Mouse (Mus musculus) heart, adult 18-20 months (tissue): ENCODE data around the gene Nup35. TPM values are rescaled to one million over a fixed set of nuclear protein-coding genes. Genes with fewer than 3 reads are reported as not detected.
A peak's percentile ranks its signal among the peaks of the same experiment; 100 is the strongest.

Source experiments
- DNase-seq, 2 experiments: peaks; one replicate each; pipeline ENCODE4 v3.0.0; 2021 to 2022; ENCODE audit warnings: mixed read lengths in 1 of 2
- long read RNA-seq, 2 experiments: library from polyadenylated mRNA; stranded (forward); transcript quantifications; one replicate each; pipeline ENCODE4 v2.0.0; 2021
- total RNA-seq, 2 experiments: library from RNA; stranded (reverse); gene quantifications; 2 replicates each; pipeline ENCODE4 v1.2.3; 2021

The Nup35 gene
- total RNA-seq, result 1 to 10 TPM; 7.1 to 8.3 TPM
- long read RNA-seq, experiment 1, partial matches to known transcripts, result 0 of 6 reads
- long read RNA-seq, experiment 1, other reads (novel, unspliced or antisense), result 2 of 6 reads
- long read RNA-seq, experiment 2, partial matches to known transcripts, result 1 of 3 reads
- long read RNA-seq, experiment 2, other reads (novel, unspliced or antisense), result 0 of 3 reads

GRCm38 (mm10) chr2:80616854-80617737 is at the start of gene Nup35, which contains the start of gene Dusp19:
TSS of gene Nup35 (plus strand) at chr2:80617236.
TSS of gene Dusp19 (plus strand) at chr2:80617045.
- DNase-seq, result peak; percentile 96 to 99

GRCm38 (mm10) chr2:80567411-80567810 is 49.6 kb upstream of the Nup35 start:
- DNase-seq, result no peak

- DNase-seq, result no peak
Observed at GRCm38 (mm10) chr2:80570656-80571055, 46.4 kb upstream of the Nup35 start.

GRCm38 (mm10) chr2:80577286-80577685 is 39.8 kb upstream of the Nup35 start:
- no peak for DNase-seq

GRCm38 (mm10) chr2:80579253-80579891 is 37.7 kb upstream of the Nup35 start:
- no peak for DNase-seq

- DNase-seq, result peak; percentile 32 to 59
Observed at GRCm38 (mm10) chr2:80580311-80580961, 36.6 kb upstream of the Nup35 start.

- peak; percentile 90 to 92 for DNase-seq
Observed at GRCm38 (mm10) chr2:80581043-80581711, 35.9 kb upstream of the Nup35 start, which contains the start of gene Nckap1. TSS of gene Nckap1 (minus strand) at chr2:80581380.

- no peak for DNase-seq
Observed at GRCm38 (mm10) chr2:80582356-80582755, 34.7 kb upstream of the Nup35 start.

GRCm38 (mm10) chr2:80594215-80594918 is 22.7 kb upstream of the Nup35 start:
- no peak for DNase-seq

GRCm38 (mm10) chr2:80596960-80597359 is 20.1 kb upstream of the Nup35 start:
- no peak for DNase-seq

- no peak for DNase-seq
Observed at GRCm38 (mm10) chr2:80599850-80600249, 17.2 kb upstream of the Nup35 start.

GRCm38 (mm10) chr2:80600611-80601010 is 16.4 kb upstream of the Nup35 start:
- DNase-seq, result no peak

- DNase-seq, result no peak
Observed at GRCm38 (mm10) chr2:80602756-80603155, 14.3 kb upstream of the Nup35 start.

- DNase-seq, result no peak
Observed at GRCm38 (mm10) chr2:80603771-80604426, 13.1 kb upstream of the Nup35 start.

- no peak for DNase-seq
Observed at GRCm38 (mm10) chr2:80612286-80612685, 4.8 kb upstream of the Nup35 start.

GRCm38 (mm10) chr2:80612796-80613195 is 4.2 kb upstream of the Nup35 start:
- no peak for DNase-seq

- no peak for DNase-seq
Observed at GRCm38 (mm10) chr2:80618991-80619390, 2.0 kb downstream of the Nup35 start.

- DNase-seq, result peak; percentile 32 to 35
Observed at GRCm38 (mm10) chr2:80621921-80622320, 4.9 kb downstream of the Nup35 start.

GRCm38 (mm10) chr2:80624523-80624922 is 7.5 kb downstream of the Nup35 start:
- DNase-seq, result no peak

GRCm38 (mm10) chr2:80632336-80633026 is 15.4 kb downstream of the Nup35 start:
- peak in 1 of 2 experiments; percentile 3 for DNase-seq
